Mouse (Mus musculus) forebrain, embryonic 12.5 days (tissue): Measurements from ENCODE around the gene Dnajb2. TPM values are rescaled to one million over a fixed set of nuclear protein-coding genes. Genes with fewer than 3 reads are reported as not detected.

Experiments
- ATAC-seq: fragments of 200-750 bp; cut with Nextera tagmentation; 2 replicates; pipeline ENCODE4 v1.8.0; 2017; ENCODE audit warnings: moderate TSS enrichment; ENCODE audit not compliant: low FRiP score
- H3K27ac ChIP-seq: fragments of 300-500 bp; sonication (generic); 2 replicates; pipeline ENCODE4 v1.5.1; 2016; ENCODE audit warnings: mild to moderate bottlenecking
- H3K27me3 ChIP-seq: fragments of 300-500 bp; sonication (generic); 2 replicates; pipeline ENCODE4 v1.6.1; 2016; ENCODE audit warnings: mild to moderate bottlenecking
- H3K36me3 ChIP-seq: fragments of 300-500 bp; sonication (generic); replicated peaks from 2 replicates; pipeline ENCODE4 v1.6.1; 2016; ENCODE audit warnings: mild to moderate bottlenecking
- H3K4me1 ChIP-seq: fragments of 300-500 bp; sonication (generic); 2 replicates; pipeline ENCODE4 v1.6.1; 2016
- H3K4me2 ChIP-seq: fragments of 300-500 bp; sonication (generic); 2 replicates; pipeline ENCODE4 v1.6.1; 2016; ENCODE audit warnings: mild to moderate bottlenecking, moderate library complexity
- H3K4me3 ChIP-seq: fragments of 300-500 bp; sonication (generic); replicated peaks from 2 replicates; pipeline ENCODE4 v1.5.1; 2016; ENCODE audit warnings: mild to moderate bottlenecking
- H3K9ac ChIP-seq: fragments of 300-500 bp; sonication (generic); 2 replicates; pipeline ENCODE4 v1.6.1; 2016; ENCODE audit warnings: mild to moderate bottlenecking
- H3K9me3 ChIP-seq: fragments of 300-500 bp; sonication (generic); 2 replicates; pipeline ENCODE4 v1.6.1; 2016
- WGBS: fragments of 180-500 bp; shearing (Covaris S2); methylation state at CpG from one replicate; pipeline ENCODE4 v1.1.7; 2016; 5-methylcytosine and 5-hydroxymethylcytosine counted together
- polyA plus RNA-seq: library from polyadenylated mRNA; unstranded; fragments of >200 nt; fragmentation: Nextera tagmentation; extraction: Ambion mirVana; gene quantifications from 2 replicates; pipeline ENCODE4 v1.2.1, GENCODE M21; 2016

Gene Dnajb2
- polyA plus RNA-seq, 1 experiment from 2014 or later, result 41.5 TPM

- H3K36me3 ChIP-seq, result peaks cover 15% of the 10 kb centered on the region
- no peaks in the 10 kb centered on the region for H3K27me3 ChIP-seq
- peak; percentile 20; the same call in 1 of the 2 replicates for ATAC-seq
- peaks cover 11% of the 10 kb centered on the region for H3K4me1 ChIP-seq
- H3K9ac ChIP-seq, result no peak overlapping the region
- H3K27ac ChIP-seq, result no peak overlapping the region
- WGBS, result 84% methylated on average over 12 of the region's 12 CpGs
- no peak overlapping the region for H3K4me2 ChIP-seq
- no peak overlapping the region for H3K4me3 ChIP-seq
- H3K9me3 ChIP-seq, result no peaks in the 10 kb centered on the region
Observed at GRCm38 (mm10) chr1:75244175-75244826, 8.1 kb downstream of the Dnajb2 start.

GRCm38 (mm10) chr1:75244836-75245235 lies 8.6 kb downstream of the Dnajb2 start:
- no peaks in the 10 kb centered on the region for H3K27me3 ChIP-seq
- no peak overlapping the region for H3K4me3 ChIP-seq
- peaks cover 15% of the 10 kb centered on the region for H3K36me3 ChIP-seq
- no peak overlapping the region for H3K4me2 ChIP-seq
- 16% methylated on average over 4 of the region's 4 CpGs for WGBS
- ATAC-seq, result peak; percentile 78
- H3K9ac ChIP-seq, result no peak overlapping the region
- H3K9me3 ChIP-seq, result no peaks in the 10 kb centered on the region
- no peak overlapping the region for H3K27ac ChIP-seq
- H3K4me1 ChIP-seq, result peaks cover 11% of the 10 kb centered on the region

DNA sequence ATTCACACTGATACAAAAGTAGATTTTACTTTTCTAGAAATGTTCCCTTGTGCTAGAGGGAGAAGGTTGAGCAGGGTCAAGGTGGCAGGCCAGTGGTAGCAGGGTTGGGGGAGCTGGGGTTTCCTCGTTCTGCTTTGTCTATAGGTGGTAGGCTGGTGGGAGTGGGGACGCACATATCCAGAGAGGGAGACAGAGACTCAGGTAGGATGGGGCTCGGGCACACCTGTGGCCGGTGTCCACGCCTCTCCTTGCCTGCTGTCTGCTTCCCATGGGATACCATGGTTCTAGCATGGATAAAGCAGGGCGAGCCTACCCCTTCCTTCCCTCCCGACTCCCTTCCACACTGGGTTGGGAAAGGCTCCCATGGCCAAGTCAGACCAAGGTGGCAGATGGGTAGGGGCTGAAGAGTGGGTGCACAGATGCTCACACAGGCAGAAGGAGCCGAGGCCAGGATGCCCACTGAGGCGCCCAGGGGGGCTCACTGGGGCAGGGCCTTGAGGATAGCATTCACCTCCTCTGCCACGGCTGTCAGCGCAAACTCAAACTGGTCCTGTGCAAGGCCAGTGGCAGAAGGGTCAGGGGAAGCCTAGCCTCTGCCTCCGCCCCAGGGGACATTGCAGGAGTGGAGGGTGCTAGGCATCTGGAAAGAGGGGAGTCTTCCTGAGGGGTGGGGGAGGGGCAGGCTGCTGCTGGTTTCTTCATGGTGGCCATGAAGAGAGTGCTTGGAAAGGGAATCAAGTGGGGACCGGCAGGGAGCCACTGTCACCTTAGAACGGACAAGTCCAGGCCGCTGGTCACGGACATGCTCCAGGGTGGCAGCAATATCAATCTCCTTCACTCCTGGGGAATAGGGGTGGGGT lies 11.1 kb downstream of the Dnajb2 start:
- Histone ChIP-seq H3K9ac (no peak overlapping the region), H3K27ac (no peak overlapping the region), H3K4me2 (no peak overlapping the region), H3K27me3 (peaks cover 2% of the 10 kb centered on the region; the same call in 1 of the 2 replicates), H3K9me3 (no peaks in the 10 kb centered on the region), H3K4me1 (peaks cover 23% of the 10 kb centered on the region), H3K4me3 (no peak overlapping the region), H3K36me3 (peaks cover 10% of the 10 kb centered on the region; the same call in 1 of the 2 replicates)
- 84% methylated on average over 16 of the region's 16 CpGs for WGBS
- ATAC-seq, result no peak

DNA sequence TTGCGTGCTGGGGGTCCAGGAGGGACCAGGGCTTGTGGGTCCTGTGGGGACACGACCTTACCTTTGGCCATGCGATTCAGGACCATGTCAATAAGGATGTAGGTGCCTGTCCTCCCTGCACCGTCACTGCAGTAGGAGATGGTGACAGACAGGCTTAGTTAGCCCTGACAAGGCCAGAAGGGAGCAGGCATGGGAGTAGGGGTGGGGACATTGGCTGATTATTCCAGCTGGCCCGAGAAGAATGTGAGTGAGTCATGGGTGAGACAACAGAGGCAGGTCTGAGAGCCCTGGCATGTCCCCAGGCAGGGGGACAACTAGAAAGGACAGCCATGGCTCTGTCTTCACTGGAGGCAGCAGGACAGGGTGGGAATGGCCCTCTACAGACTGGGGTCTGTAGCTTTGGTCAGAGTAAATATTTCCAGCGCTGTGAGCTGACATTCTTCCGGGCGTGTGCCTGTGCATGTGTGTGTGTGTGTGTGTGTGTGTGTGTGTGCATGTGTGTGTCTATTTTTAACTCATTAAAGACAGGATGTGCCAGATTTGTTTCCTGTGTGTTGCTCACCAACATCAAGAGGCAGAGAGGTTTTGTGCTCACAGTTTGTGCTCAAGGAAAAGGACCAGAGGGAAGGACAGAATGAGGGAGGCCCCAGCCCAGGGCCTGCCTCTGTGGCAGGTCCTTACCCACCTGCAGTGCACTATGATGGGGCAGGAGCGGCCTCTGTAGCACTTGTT lies 12.0 kb downstream of the Dnajb2 start:
- H3K9ac ChIP-seq, result peak overlapping the region; percentile 9; the same call in 1 of the 2 replicates
- H3K27me3 ChIP-seq, result peaks cover 11% of the 10 kb centered on the region; the same call in 1 of the 2 replicates
- H3K4me1 ChIP-seq, result peaks cover 23% of the 10 kb centered on the region
- H3K27ac ChIP-seq, result no peak overlapping the region
- H3K36me3 ChIP-seq, result peaks cover 7% of the 10 kb centered on the region; the same call in 1 of the 2 replicates
- no peak overlapping the region for H3K4me3 ChIP-seq
- WGBS, result 60% methylated on average over 9 of the region's 9 CpGs
- no peak overlapping the region for H3K4me2 ChIP-seq
- no peaks in the 10 kb centered on the region for H3K9me3 ChIP-seq
- ATAC-seq, result no peak

DNA sequence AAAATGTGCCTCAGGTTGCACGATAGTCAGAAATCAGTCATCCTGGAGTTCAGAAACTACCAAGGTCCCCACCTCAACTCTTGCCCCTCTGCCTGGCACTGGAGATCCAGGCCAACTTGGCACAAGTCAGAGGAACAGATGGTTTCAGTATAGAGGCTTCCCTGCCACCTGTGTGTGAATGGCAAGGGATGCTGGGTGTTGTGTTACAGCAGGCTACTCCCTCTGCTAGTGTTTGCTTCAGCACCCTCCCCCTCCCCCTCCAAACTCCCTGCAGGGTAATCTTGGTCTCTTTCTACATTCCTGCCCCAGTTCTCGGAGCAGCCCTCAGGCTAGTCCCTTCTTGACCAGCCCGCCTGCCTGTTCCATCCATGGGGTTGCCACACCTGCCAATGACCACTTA lies 14.3 kb downstream of the Dnajb2 start:
- Histone ChIP-seq H3K4me1 (peaks cover 23% of the 10 kb centered on the region), H3K9ac (no peak overlapping the region), H3K27ac (peak overlapping the region; percentile 36; the same call in 1 of the 2 replicates), H3K9me3 (no peaks in the 10 kb centered on the region), H3K36me3 (no peaks in the 10 kb centered on the region), H3K4me3 (no peak overlapping the region), H3K27me3 (peaks cover 13% of the 10 kb centered on the region; the same call in 1 of the 2 replicates), H3K4me2 (no peak overlapping the region)
- 63% methylated on average over 3 of the region's 3 CpGs for WGBS
- ATAC-seq, result no peak

DNA sequence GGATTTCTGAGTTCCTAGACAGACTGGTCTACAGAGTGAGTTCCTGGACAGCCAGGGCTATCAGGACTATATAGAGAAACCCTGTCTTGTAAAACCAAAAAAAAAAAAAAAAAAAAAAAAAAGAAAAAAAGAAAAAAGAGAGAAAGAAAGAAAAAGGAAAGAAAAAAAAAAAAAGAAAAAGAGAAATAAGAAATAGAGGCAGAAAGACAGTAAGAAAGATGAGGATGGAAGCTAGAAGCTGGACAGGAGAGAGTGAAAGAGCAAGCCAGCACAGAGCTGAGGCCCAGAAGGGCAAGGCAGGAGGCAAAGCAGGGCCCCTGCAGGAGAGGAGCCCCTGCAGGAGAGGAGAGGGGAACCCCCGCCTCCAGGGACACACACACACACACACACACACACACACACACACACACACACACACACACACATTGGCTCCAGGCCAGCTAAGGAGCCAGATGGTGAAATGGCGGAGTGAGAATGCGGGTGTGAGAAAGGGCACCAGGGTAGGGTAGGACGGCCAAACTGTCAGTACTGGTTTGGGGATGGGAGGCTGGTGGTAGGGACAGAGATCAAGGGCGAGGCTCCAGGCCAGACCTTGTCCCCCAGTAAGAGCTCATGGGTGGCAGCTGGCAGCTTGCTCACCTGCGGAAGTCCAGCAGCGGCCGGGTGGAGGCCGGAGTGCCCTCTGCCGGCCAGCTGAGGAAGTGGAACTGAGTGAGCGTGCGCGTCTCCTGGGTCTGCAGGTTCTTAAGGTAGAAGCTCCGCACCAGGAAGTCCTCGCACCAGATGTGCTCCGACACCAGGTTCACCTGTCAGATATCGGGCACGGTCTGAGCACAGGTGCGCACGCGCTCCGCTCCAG lies 15.1 kb downstream of the Dnajb2 start:
- Histone ChIP-seq H3K27ac (peak overlapping the region; percentile 31; the same call in 1 of the 2 replicates), H3K9ac (no peak overlapping the region), H3K9me3 (no peaks in the 10 kb centered on the region), H3K4me2 (peak overlapping the region; percentile 47), H3K4me1 (peaks cover 23% of the 10 kb centered on the region), H3K27me3 (peaks cover 13% of the 10 kb centered on the region; the same call in 1 of the 2 replicates), H3K36me3 (no peaks in the 10 kb centered on the region), H3K4me3 (peak overlapping the region; percentile 21)
- 3% methylated on average over 21 of the region's 22 CpGs for WGBS
- ATAC-seq, result peak; percentile 54

- no peak for ATAC-seq
Observed at GRCm38 (mm10) chr1:75252308-75252707, 16.1 kb downstream of the Dnajb2 start.

GRCm38 (mm10) chr1:75253029-75253428 lies 16.8 kb downstream of the Dnajb2 start:
- ATAC-seq, result no peak
- H3K4me2 ChIP-seq, result no peak overlapping the region
- no peak overlapping the region for H3K9ac ChIP-seq
- H3K4me3 ChIP-seq, result no peak overlapping the region
- H3K9me3 ChIP-seq, result no peaks in the 10 kb centered on the region
- peaks cover 17% of the 10 kb centered on the region for H3K27me3 ChIP-seq
- no peaks in the 10 kb centered on the region for H3K36me3 ChIP-seq
- H3K27ac ChIP-seq, result no peak overlapping the region
- WGBS, result 80% methylated on average over 16 of the region's 16 CpGs
- peaks cover 15% of the 10 kb centered on the region for H3K4me1 ChIP-seq

More at GRCm38 (mm10) chr1:75252308-75252707, 16.1 kb downstream of the Dnajb2 start:
- Histone ChIP-seq H3K4me2 (no peak overlapping the region), H3K4me3 (no peak overlapping the region), H3K27ac (no peak overlapping the region), H3K9me3 (no peaks in the 10 kb centered on the region), H3K36me3 (no peaks in the 10 kb centered on the region), H3K27me3 (peaks cover 15% of the 10 kb centered on the region; the same call in 1 of the 2 replicates), H3K4me1 (peaks cover 22% of the 10 kb centered on the region), H3K9ac (no peak overlapping the region)
- 74% methylated on average over 13 of the region's 13 CpGs for WGBS

DNA sequence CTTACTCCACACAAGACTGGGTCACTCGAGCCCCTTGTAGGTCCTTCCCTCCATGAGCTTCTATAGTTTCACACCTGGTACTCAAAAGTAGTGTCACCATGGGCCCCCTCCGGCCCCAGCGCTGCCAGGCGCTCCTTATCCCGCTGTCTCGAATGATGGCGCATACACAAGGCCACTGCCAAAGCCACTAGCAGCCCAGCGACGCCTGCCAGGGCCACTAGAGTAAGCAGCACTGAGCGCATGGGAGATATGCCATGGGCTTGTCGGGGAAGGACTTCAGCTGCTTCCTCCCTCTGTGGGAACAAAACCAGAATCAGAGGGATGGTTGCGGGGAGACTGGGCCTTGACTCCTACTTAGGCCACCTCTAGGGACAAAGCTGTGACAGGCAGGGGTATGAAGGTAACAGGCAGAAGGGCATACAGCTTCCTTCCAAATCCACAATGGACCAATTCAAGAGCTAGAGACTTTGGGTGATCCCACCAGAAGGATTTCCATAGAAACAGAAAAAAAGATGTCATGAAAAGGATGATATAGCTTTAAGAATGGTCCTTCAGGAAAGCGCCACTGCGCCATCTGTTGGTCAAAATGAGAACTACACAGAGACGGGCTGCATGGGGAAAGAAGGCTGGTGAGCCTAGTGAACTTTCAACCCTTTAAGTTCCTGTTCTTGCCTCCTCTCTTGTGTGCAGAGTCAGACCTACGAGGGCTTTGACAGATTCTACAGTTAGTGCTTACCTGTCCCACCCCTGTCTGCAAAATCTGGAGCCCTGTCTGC lies 17.8 kb downstream of the Dnajb2 start:
- no peak overlapping the region for H3K4me3 ChIP-seq
- no peak overlapping the region for H3K27ac ChIP-seq
- peaks cover 12% of the 10 kb centered on the region for H3K4me1 ChIP-seq
- ATAC-seq, result no peak
- H3K36me3 ChIP-seq, result no peaks in the 10 kb centered on the region
- H3K9ac ChIP-seq, result no peak overlapping the region
- H3K27me3 ChIP-seq, result peaks cover 22% of the 10 kb centered on the region
- WGBS, result 63% methylated on average over 16 of the region's 16 CpGs
- H3K4me2 ChIP-seq, result no peak overlapping the region
- no peaks in the 10 kb centered on the region for H3K9me3 ChIP-seq

GRCm38 (mm10) chr1:75254625-75255013 lies 18.4 kb downstream of the Dnajb2 start:
- peaks cover 22% of the 10 kb centered on the region for H3K27me3 ChIP-seq
- no peak overlapping the region for H3K4me3 ChIP-seq
- ATAC-seq, result no peak
- H3K4me2 ChIP-seq, result no peak overlapping the region
- WGBS, result 76% methylated on average over 8 of the region's 8 CpGs
- H3K27ac ChIP-seq, result no peak overlapping the region
- H3K9me3 ChIP-seq, result no peaks in the 10 kb centered on the region
- peaks cover 12% of the 10 kb centered on the region for H3K4me1 ChIP-seq
- H3K9ac ChIP-seq, result no peak overlapping the region
- no peaks in the 10 kb centered on the region for H3K36me3 ChIP-seq

DNA sequence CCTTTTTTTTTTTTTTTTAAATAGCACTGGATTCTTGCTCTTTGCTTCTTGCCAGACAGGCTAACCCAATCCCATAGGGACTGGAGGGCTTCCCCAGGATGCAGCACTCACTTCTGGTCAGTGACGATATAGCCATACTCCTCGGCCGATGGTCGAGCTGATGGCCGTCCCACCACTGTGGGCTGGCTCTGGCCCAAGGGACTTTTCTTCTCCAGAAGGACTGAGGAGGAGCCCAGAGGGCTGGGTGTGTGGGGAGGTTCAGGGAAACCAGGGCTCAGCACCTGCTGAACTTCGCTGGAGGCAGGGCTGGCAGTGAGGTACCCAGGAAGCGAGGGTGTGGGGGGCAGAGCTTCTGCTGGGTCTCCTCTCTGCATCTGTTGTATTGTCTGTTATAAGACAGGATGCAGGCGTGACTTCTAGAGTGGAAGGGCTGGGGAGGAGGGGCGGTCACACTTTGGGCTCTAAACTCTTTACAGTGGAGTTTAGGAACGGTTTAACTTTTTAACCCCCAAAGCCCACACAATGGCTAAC lies 19.4 kb downstream of the Dnajb2 start:
- no peaks in the 10 kb centered on the region for H3K9me3 ChIP-seq
- no peaks in the 10 kb centered on the region for H3K36me3 ChIP-seq
- H3K27ac ChIP-seq, result no peak overlapping the region
- H3K4me1 ChIP-seq, result peaks cover 11% of the 10 kb centered on the region
- ATAC-seq, result no peak
- no peak overlapping the region for H3K4me2 ChIP-seq
- H3K9ac ChIP-seq, result no peak overlapping the region
- no peak overlapping the region for H3K4me3 ChIP-seq
- WGBS, result 77% methylated on average over 10 of the region's 10 CpGs
- H3K27me3 ChIP-seq, result peaks cover 22% of the 10 kb centered on the region
